Comparison of ENCODE assay signal across 18 mouse cellular contexts in the genomic region with DNA sequence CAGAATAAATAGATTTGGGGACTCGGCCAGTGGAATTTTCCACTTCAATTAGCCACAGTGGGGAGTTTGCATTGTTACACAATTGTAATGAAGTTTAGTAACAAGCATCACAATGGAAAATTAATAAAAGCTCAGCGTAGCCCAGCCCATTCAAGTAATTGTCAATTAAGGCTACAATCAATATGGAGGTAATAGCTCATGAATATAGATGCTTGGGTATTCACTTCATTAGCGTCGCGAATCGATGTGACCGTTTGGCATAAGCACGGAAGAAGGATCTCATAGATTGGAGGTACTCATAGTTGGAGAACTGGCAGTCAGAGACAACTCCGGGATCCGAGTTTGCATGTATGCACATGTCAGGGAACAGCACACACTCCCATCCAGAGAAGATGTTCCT.
A peak's percentile ranks its signal among the peaks of the same experiment; 100 is the strongest.
DNase-seq lines count a peak whose midpoint lies in the region; ATAC-seq lines count a peak whose summit lies in the region.
"Had no signal": no experiment of that assay in that cellular context is flagged by ENCODE, and none has a peak within 500 bp of the region (broad histone marks: within the 10 kb centered on the region; RNA-seq: fewer than 3 reads in every experiment).

No protein-coding gene starts in this region.

- DNase-seq in embryo, embryonic 10 days (ENCODE audit: low spot score), result peak; percentile 9
- no peak for DNase-seq in embryo, embryonic 9.5 days (ENCODE audit: extremely low spot score)
- DNase-seq in neural tube, embryonic 10.5 days (ENCODE audit: extremely low spot score, low spot score), result no peak
- peak; percentile 43 for DNase-seq in hindbrain, embryonic 14.5 days (ENCODE audit: low spot score)
- peak; percentile 91 for DNase-seq in retina, postnatal 1 day
- DNase-seq: cerebellum, adult 11-12 months; gastrocnemius, postnatal 36 days; heart, postnatal 36 days; kidney, adult 11 months; kidney, postnatal 14 days; right cerebral cortex, postnatal 14 days had no signal

- H3K27me3 ChIP-seq in neural tube, embryonic 13.5 days, result no peaks in the 10 kb centered on the region
- H3K27me3 ChIP-seq in hindbrain, embryonic 14.5 days (ENCODE audit: control insufficient read depth, insufficient read depth, low read length), result no peaks in the 10 kb centered on the region
- H3K27me3 ChIP-seq: heart, embryonic 12.5 days; liver, embryonic 15.5 days; megakaryocyte, embryonic 14.5 days had no signal

- ATAC-seq in neural tube, embryonic 13.5 days (ENCODE audit: low read depth), result no peak
- no peak for ATAC-seq in hindbrain, embryonic 14.5 days (ENCODE audit: low FRiP score)
- ATAC-seq in erythroid progenitor cell, adult 5-6 weeks (replicated peaks; ENCODE audit: low FRiP score, poor library complexity, severe bottlenecking), result no peak
- ATAC-seq in frontal cortex, adult (ENCODE audit: low TSS enrichment), result no peak

- H3K9ac ChIP-seq in neural tube, embryonic 13.5 days, result no peak overlapping the region
- no peak overlapping the region for H3K9ac ChIP-seq in hindbrain, embryonic 14.5 days
- H3K9ac ChIP-seq: heart, embryonic 12.5 days; liver, embryonic 15.5 days had no signal

- peaks cover 32% of the 10 kb centered on the region for H3K4me1 ChIP-seq in neural tube, embryonic 13.5 days (replicated peaks)
- peaks cover 20% of the 10 kb centered on the region for H3K4me1 ChIP-seq in hindbrain, embryonic 14.5 days (replicated peaks; ENCODE audit: control insufficient read depth, insufficient read depth, low read length)
- H3K4me1 ChIP-seq: liver, embryonic 15.5 days had no signal

- H3K4me2 ChIP-seq in neural tube, embryonic 13.5 days, result 0 out of 2 replicates have a peak overlapping the region, but pooled peaks have one; percentile 11
- peak overlapping the region; percentile 5 for H3K4me2 ChIP-seq in hindbrain, embryonic 14.5 days (replicated peaks)
- H3K4me2 ChIP-seq: heart, embryonic 12.5 days; liver, embryonic 15.5 days had no signal

- H3K36me3 ChIP-seq in neural tube, embryonic 13.5 days, result no peaks in the 10 kb centered on the region
- H3K36me3 ChIP-seq in hindbrain, embryonic 14.5 days (replicated peaks; ENCODE audit: control insufficient read depth, insufficient read depth), result no peaks in the 10 kb centered on the region
- H3K36me3 ChIP-seq: heart, embryonic 12.5 days; liver, embryonic 15.5 days had no signal

- WGBS in neural tube, embryonic 13.5 days, result 27% methylated on average over 10 of the region's 10 CpGs
- WGBS in hindbrain, embryonic 14.5 days, result 24% methylated on average over 10 of the region's 10 CpGs

- H3K9me3 ChIP-seq in neural tube, embryonic 13.5 days, result no peaks in the 10 kb centered on the region
- H3K9me3 ChIP-seq in hindbrain, embryonic 14.5 days (ENCODE audit: control insufficient read depth, low read length), result no peaks in the 10 kb centered on the region
- H3K9me3 ChIP-seq: heart, embryonic 12.5 days; liver, embryonic 15.5 days; megakaryocyte, embryonic 14.5 days had no signal

- no peak overlapping the region for H3K4me3 ChIP-seq in neural tube, embryonic 13.5 days
- no peak overlapping the region for H3K4me3 ChIP-seq in hindbrain, embryonic 14.5 days (replicated peaks; ENCODE audit: low read length)
- H3K4me3 ChIP-seq: heart, embryonic 12.5 days; liver, embryonic 15.5 days; megakaryocyte, embryonic 14.5 days had no signal

- H3K27ac ChIP-seq in neural tube, embryonic 13.5 days (replicated peaks), result no peak overlapping the region
- H3K27ac ChIP-seq in hindbrain, embryonic 14.5 days, result no peak overlapping the region
- H3K27ac ChIP-seq: liver, embryonic 15.5 days; stomach, postnatal 0 days had no signal

Comparison
In these comparisons a context has a peak if more than half of its experiments do, and no peak if none do; other contexts are left out.
1. DNase-seq: peak in embryo, embryonic 10 days (single experiment), hindbrain, embryonic 14.5 days (single experiment) and retina, postnatal 1 day (single experiment); none in embryo, embryonic 9.5 days (single experiment) and neural tube, embryonic 10.5 days (single experiment).